8 mouse cellular contexts compared by ENCODE assay signal in the genomic region with DNA sequence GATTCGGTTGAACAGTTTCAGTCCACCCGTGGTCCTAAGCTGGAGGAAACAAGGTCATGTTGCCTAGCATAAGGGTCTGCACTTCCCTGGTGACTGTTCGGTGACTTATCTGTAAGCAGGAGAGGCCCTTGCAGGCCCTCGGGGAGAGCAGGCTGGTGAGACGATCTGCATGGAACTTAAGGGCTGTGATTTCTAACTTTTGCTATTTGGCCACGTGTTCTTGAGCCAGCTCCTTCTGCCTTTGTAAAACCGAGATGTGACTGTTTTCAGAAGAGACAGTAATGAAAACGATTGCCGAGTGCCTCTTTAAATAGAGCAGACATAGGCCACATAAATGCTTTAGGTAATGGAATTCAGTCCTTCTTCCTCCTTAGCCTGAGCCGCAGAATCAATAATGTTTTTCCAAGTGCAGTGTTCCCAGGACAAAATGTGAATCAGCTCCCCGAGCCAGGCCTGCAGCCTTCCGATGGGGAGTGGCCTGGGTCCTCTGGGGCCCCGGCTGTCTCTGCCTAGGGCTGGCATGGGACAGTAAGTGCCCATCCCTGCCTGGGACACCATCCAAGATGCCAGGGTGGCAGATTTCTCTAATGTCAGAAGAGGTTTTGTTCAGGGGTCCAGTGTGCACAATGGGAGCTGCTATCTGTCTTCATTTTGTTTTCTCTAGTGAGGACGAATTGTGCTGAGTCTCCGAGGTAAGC. TPM values are rescaled to one million over a fixed set of nuclear protein-coding genes. Genes with fewer than 3 reads are reported as not detected.
DNase-seq lines count a peak whose midpoint lies in the region; ATAC-seq lines count a peak whose summit lies in the region.

No protein-coding gene starts in this region.

- no peaks in the 10 kb centered on the region for H3K36me3 ChIP-seq in forebrain, embryonic 14.5 days (ENCODE audit: control insufficient read depth, insufficient read depth, low read length)
- no peaks in the 10 kb centered on the region for H3K36me3 ChIP-seq in forebrain, embryonic 11.5 days (ENCODE audit: control insufficient read depth, insufficient read depth, low read length)
- no peaks in the 10 kb centered on the region for H3K36me3 ChIP-seq in limb, embryonic 13.5 days

- H3K4me3 ChIP-seq in forebrain, embryonic 14.5 days (ENCODE audit: low read depth, low read length), result no peak overlapping the region
- no peak overlapping the region for H3K4me3 ChIP-seq in forebrain, embryonic 11.5 days (ENCODE audit: low read depth, low read length)
- H3K4me3 ChIP-seq in limb, embryonic 13.5 days, result no peak overlapping the region

- ATAC-seq in forebrain, embryonic 14.5 days, result no peak
- ATAC-seq in forebrain, embryonic 11.5 days (replicated peaks; ENCODE audit: low FRiP score), result no peak
- ATAC-seq in limb, embryonic 13.5 days (ENCODE audit: low FRiP score, low read depth), result no peak
- ATAC-seq in activated CD4-positive, CD25-positive, alpha-beta regulatory T cell, adult 4 months, result no peak
- no peak for ATAC-seq in granulocyte monocyte progenitor cell, adult 5-6 weeks (replicated peaks; ENCODE audit: poor library complexity, severe bottlenecking)

- no peak overlapping the region for H3K4me2 ChIP-seq in forebrain, embryonic 14.5 days (ENCODE audit: low read length)
- H3K4me2 ChIP-seq in forebrain, embryonic 11.5 days (ENCODE audit: low read depth, low read length, severe bottlenecking), result no peak overlapping the region
- 0 out of 2 replicates have a peak overlapping the region, but pooled peaks have one; percentile 16 for H3K4me2 ChIP-seq in limb, embryonic 13.5 days (replicated peaks)

- DNase-seq in forebrain, embryonic 14.5 days (ENCODE audit: low spot score), result no peak
- no peak for DNase-seq in forebrain, embryonic 11.5 days (ENCODE audit: low spot score)
- DNase-seq in right cerebral cortex, adult 18-20 months, result peak; percentile 30
- no peak for DNase-seq in right cerebral cortex, postnatal 4 days
- DNase-seq in layer of hippocampus, postnatal 25 days (ENCODE audit: extremely low spot score in 1 of 2, low spot score in 1 of 2), result no peak

- 46% methylated on average over 15 of the region's 15 CpGs for WGBS in forebrain, embryonic 14.5 days
- WGBS in forebrain, embryonic 11.5 days, result 53% methylated on average over 15 of the region's 15 CpGs
- 35% methylated on average over 15 of the region's 15 CpGs for WGBS in limb, embryonic 13.5 days

- H3K9ac ChIP-seq in forebrain, embryonic 14.5 days (ENCODE audit: low read length), result no peak overlapping the region
- no peak overlapping the region for H3K9ac ChIP-seq in forebrain, embryonic 11.5 days (ENCODE audit: low read length)
- peak overlapping the region; percentile 45; the same call in 1 of the 2 replicates for H3K9ac ChIP-seq in limb, embryonic 13.5 days

- H3K4me1 ChIP-seq in forebrain, embryonic 14.5 days (ENCODE audit: control insufficient read depth, insufficient read depth, low read length), result peaks cover 25% of the 10 kb centered on the region
- peaks cover 6% of the 10 kb centered on the region; the same call in 1 of the 2 replicates for H3K4me1 ChIP-seq in forebrain, embryonic 11.5 days (replicated peaks; ENCODE audit: control insufficient read depth, insufficient read depth, low read length)
- H3K4me1 ChIP-seq in limb, embryonic 13.5 days, result peaks cover 61% of the 10 kb centered on the region

- H3K9me3 ChIP-seq in forebrain, embryonic 14.5 days (replicated peaks; ENCODE audit: control insufficient read depth, low read length), result no peaks in the 10 kb centered on the region
- no peaks in the 10 kb centered on the region for H3K9me3 ChIP-seq in forebrain, embryonic 11.5 days (ENCODE audit: control insufficient read depth, low read length)
- H3K9me3 ChIP-seq in limb, embryonic 13.5 days, result no peaks in the 10 kb centered on the region

- H3K27me3 ChIP-seq in forebrain, embryonic 14.5 days (replicated peaks; ENCODE audit: control insufficient read depth, insufficient read depth, low read length), result no peaks in the 10 kb centered on the region
- no peaks in the 10 kb centered on the region for H3K27me3 ChIP-seq in forebrain, embryonic 11.5 days (ENCODE audit: control insufficient read depth, insufficient read depth, low read length)
- no peaks in the 10 kb centered on the region for H3K27me3 ChIP-seq in limb, embryonic 13.5 days

- H3K27ac ChIP-seq in forebrain, embryonic 14.5 days (ENCODE audit: low read depth, low read length), result 0 out of 2 replicates have a peak overlapping the region, but pooled peaks have one; percentile 9
- H3K27ac ChIP-seq in forebrain, embryonic 11.5 days (ENCODE audit: low read depth, low read length), result no peak overlapping the region
- peak overlapping the region; percentile 69 for H3K27ac ChIP-seq in limb, embryonic 13.5 days

RNA-seq across cellular contexts. Expression of a gene that starts 34.8 kb away (rescaled TPM):
- polyA plus RNA-seq in forebrain, embryonic 14.5 days (2014; fragmentation: Nextera tagmentation; extraction: Ambion mirVana), result 155 and 158 TPM in 2 replicates
- polyA plus RNA-seq in forebrain, embryonic 11.5 days (2014; fragmentation: Nextera tagmentation; extraction: Ambion mirVana), result 143 and 151 TPM in 2 replicates
- 165 and 173 TPM in 2 replicates for polyA plus RNA-seq in limb, embryonic 13.5 days (2015; fragmentation: Nextera tagmentation; extraction: Ambion mirVana)
- 100 to 1,000 TPM; 147 to 184 TPM for polyA plus RNA-seq in activated CD4-positive, CD25-positive, alpha-beta regulatory T cell, adult 4 months (2017; shearing (Covaris generic))
- total RNA-seq in granulocyte monocyte progenitor cell, adult 5-6 weeks (2014; fragmentation: Nextera tagmentation), result 147 and 167 TPM in 2 replicates
- total RNA-seq in granulocyte monocyte progenitor cell, adult 5-6 weeks (2017), result 168 and 203 TPM in 2 replicates
- 10 to 100 TPM; 61.7 to 71.3 TPM for total RNA-seq in layer of hippocampus, postnatal 25 days (2021)
